Mouse (Mus musculus) heart, embryonic 14.5 days (tissue): ENCODE measurements around the gene Nrbp1. TPM values are rescaled to one million over a fixed set of nuclear protein-coding genes. Genes with fewer than 3 reads are reported as not detected.
A peak's percentile ranks its signal among the peaks of the same experiment; 100 is the strongest.

Experiments used
- ATAC-seq: fragments of 200-750 bp; cut with Nextera tagmentation; 2 replicates; pipeline ENCODE4 v1.8.0; 2017; ENCODE audit warnings: low read depth, moderate TSS enrichment; ENCODE audit not compliant: insufficient number of reproducible peaks, insufficient read depth, low FRiP score
- H3K27ac ChIP-seq, 2 experiments: fragments of 200-500 bp in 1 of 2; fragments of 300-500 bp in 1 of 2; sonication (generic) in 1 of 2; replicated peaks in 1 of 2; 2 replicates each; pipeline ENCODE4 v1.5.1; 2012 to 2014; ENCODE audit warnings: low read depth in 2 of 2, low read length in 2 of 2, control low read depth in 1 of 2, mild to moderate bottlenecking in 1 of 2, mixed read lengths in 1 of 2; ENCODE audit not compliant: control insufficient read depth in 1 of 2, insufficient read depth in 1 of 2
- H3K27me3 ChIP-seq: fragments of 300-500 bp; sonication (generic); 2 replicates; pipeline ENCODE4 v1.6.1; 2014; ENCODE audit warnings: mild to moderate bottlenecking, low read length, control low read depth; ENCODE audit not compliant: control insufficient read depth, insufficient read depth
- H3K36me3 ChIP-seq: fragments of 300-500 bp; sonication (generic); 2 replicates; pipeline ENCODE4 v1.6.1; 2014; ENCODE audit warnings: mild to moderate bottlenecking, control low read depth, low read length, mixed read lengths; ENCODE audit not compliant: control insufficient read depth, insufficient read depth
- H3K4me1 ChIP-seq, 2 experiments: fragments of 200-500 bp in 1 of 2; fragments of 300-500 bp in 1 of 2; sonication (generic) in 1 of 2; 2 replicates each; pipeline ENCODE4 v1.6.1; 2012 to 2014; ENCODE audit warnings: low read length in 2 of 2, control low read depth in 1 of 2, mixed read lengths in 1 of 2; ENCODE audit not compliant: control insufficient read depth in 2 of 2, insufficient read depth in 2 of 2
- H3K4me2 ChIP-seq: fragments of 300-500 bp; sonication (generic); 2 replicates; pipeline ENCODE4 v1.6.1; 2014; ENCODE audit warnings: mild to moderate bottlenecking, low read length
- H3K4me3 ChIP-seq, 2 experiments: fragments of 200-500 bp in 1 of 2; fragments of 300-500 bp in 1 of 2; sonication (generic) in 1 of 2; 2 replicates each; pipeline ENCODE4 v1.5.1; 2012 to 2014; ENCODE audit warnings: low read length in 2 of 2, mild to moderate bottlenecking in 2 of 2, control low read depth in 1 of 2, low read depth in 1 of 2, moderate library complexity in 1 of 2; ENCODE audit not compliant: control insufficient read depth in 1 of 2, insufficient read depth in 1 of 2
- H3K9ac ChIP-seq: fragments of 300-500 bp; sonication (generic); 2 replicates; pipeline ENCODE4 v1.6.1; 2014; ENCODE audit warnings: mild to moderate bottlenecking, low read length
- H3K9me3 ChIP-seq: fragments of 300-500 bp; sonication (generic); 2 replicates; pipeline ENCODE4 v1.6.1; 2016; ENCODE audit warnings: low read length, control low read depth; ENCODE audit not compliant: control insufficient read depth
- WGBS: fragments of 180-500 bp; shearing (Covaris S2); extraction: QIAGEN DNeasy Blood & Tissue Kit; methylation state at CpG from one replicate; pipeline ENCODE4 v1.1.7; 2014; 5-methylcytosine and 5-hydroxymethylcytosine counted together
- polyA plus RNA-seq: library from polyadenylated mRNA; unstranded; fragments of >200 nt; fragmentation: Nextera tagmentation; extraction: Ambion mirVana; gene quantifications from 2 replicates; pipeline ENCODE4 v1.2.1, GENCODE M21; 2014

Gene Nrbp1
- polyA plus RNA-seq, 1 experiment from 2014 or later, result 124 TPM

DNA sequence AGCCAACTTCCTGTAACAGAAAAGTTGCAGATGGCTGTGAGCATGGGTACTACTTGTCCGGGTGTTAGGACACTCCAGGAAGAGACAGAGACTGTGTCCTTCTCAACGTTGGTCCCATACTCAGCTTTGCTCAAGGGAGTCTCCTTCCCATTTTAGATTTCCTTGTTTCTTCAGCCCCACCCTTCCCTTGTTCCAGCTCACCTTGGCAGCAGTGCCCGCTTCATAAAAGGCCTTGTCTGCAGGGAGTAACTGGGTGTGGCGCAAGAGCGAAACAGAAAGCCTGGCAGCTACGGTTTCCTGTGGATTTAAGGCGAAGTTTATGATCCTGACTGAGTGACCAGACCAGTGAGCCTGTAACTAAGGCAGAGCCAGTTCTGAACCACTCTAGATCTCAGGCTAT, 13.8 kb downstream of the Nrbp1 start:
- Histone ChIP-seq H3K27ac (peak overlapping the region; percentile 48 to 68; a peak in 3 of 4 replicates), H3K4me1 (peaks cover 8 to 26% of the 10 kb centered on the region in 2 experiments), H3K4me3 (no peak overlapping the region), H3K36me3 (peaks cover 81% of the 10 kb centered on the region), H3K27me3 (no peaks in the 10 kb centered on the region), H3K9ac (no peak overlapping the region), H3K9me3 (no peaks in the 10 kb centered on the region), H3K4me2 (no peak overlapping the region)
- no peak for ATAC-seq
- 70% methylated on average over 7 of the region's 7 CpGs for WGBS

DNA sequence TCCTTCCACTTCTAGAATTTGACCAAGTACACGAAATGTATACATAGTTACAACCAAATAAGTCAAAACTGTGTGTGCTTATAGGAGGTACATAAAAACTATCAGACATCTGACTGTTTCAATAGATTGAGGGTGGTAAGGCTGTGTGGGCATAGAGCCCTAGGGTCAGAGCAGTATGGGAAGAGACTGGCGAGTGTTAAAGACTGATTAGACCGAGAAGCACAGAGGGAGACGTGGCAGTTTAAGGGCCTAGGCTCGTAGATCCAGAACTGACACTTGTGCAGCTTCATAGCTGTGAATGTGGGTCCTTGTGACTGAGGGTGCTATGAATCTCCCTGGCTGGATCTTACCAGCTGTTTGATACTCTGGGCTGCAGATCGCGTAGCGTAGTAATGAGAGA, 14.2 kb downstream of the Nrbp1 start:
- Histone ChIP-seq H3K9ac (no peak overlapping the region), H3K27me3 (no peaks in the 10 kb centered on the region), H3K4me2 (no peak overlapping the region), H3K4me3 (no peak overlapping the region), H3K27ac (peak overlapping the region in 1 of 2 experiments; percentile 68; a peak in 1 of 4 replicates), H3K9me3 (no peaks in the 10 kb centered on the region), H3K36me3 (peaks cover 80% of the 10 kb centered on the region), H3K4me1 (peaks cover 8 to 25% of the 10 kb centered on the region in 2 experiments)
- WGBS, result 77% methylated on average over 8 of the region's 8 CpGs
- ATAC-seq, result no peak

DNA sequence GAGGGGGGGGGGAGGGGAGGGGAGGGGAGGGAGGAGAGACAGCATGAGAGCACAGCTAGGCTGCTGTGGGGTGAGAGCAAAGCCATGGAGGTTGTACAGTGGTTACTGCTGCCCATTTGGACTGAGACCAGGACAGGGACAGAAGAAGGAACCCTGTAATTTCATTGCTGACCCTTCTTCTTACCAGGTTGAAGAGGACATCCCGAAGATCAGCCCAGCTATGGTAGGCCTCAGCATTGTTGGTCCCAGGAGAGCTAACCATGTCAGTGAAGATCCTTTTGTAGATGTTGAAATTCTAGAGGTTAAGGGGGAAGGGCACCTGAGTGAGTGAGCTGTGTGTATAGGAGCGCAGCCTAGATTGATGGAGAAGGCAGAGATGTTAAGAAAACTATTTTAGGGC, 14.7 kb downstream of the Nrbp1 start:
- Histone ChIP-seq H3K9me3 (no peaks in the 10 kb centered on the region), H3K4me1 (peaks cover 8 to 22% of the 10 kb centered on the region in 2 experiments), H3K27me3 (no peaks in the 10 kb centered on the region), H3K4me2 (no peak overlapping the region), H3K9ac (no peak overlapping the region), H3K36me3 (peaks cover 80% of the 10 kb centered on the region), H3K4me3 (no peak overlapping the region), H3K27ac (no peak overlapping the region)
- ATAC-seq, result no peak
- WGBS, result 92% methylated on average over 2 of the region's 2 CpGs

DNA sequence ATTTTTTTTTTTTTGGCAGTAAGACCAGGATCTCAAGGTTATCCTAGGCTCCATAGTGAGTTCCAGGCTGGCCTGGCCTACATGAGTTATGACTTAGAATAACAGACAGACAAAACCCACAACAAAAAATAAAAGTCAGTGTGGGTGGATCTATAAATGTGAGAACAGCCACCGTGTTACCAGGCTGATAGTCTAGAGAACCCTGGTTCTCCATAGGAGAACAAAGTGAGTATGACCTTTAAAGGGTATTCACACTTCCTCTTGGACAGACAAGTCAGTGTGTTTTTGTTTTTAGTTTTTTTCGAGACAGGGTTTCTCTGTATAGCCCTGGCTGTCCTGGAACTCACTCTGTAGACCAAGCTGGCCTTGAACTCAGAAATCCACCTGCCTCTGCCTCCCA, 15.3 kb downstream of the Nrbp1 start:
- WGBS, result 74% methylated on average over 2 of the region's 2 CpGs
- Histone ChIP-seq H3K27ac (no peak overlapping the region), H3K27me3 (no peaks in the 10 kb centered on the region), H3K36me3 (peaks cover 80% of the 10 kb centered on the region), H3K9ac (no peak overlapping the region), H3K9me3 (no peaks in the 10 kb centered on the region), H3K4me1 (peaks cover 8 to 20% of the 10 kb centered on the region in 2 experiments), H3K4me2 (no peak overlapping the region), H3K4me3 (no peak overlapping the region)
- ATAC-seq, result no peak

DNA sequence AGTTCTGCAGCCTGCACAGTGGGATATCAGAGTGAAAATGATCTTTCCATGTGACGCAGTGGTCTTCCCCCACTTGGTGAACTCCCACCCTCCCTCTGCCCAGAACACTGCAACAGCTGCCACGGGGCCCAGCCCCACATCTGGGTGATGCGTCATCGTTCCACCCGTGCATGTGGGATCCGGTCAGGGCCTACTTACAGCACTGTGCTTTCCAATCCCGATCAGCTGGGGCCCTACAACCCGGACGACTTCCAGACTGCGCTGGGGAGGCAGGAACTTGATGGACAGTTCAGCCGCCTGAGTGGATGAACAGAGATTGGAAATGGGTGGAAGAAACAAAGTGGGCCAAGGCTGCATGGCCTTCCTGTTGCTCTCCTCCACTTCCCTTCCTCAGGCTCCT, 17.0 kb downstream of the Nrbp1 start:
- Histone ChIP-seq H3K4me3 (no peak overlapping the region), H3K9ac (no peak overlapping the region), H3K9me3 (no peaks in the 10 kb centered on the region), H3K4me1 (peaks cover 8 to 12% of the 10 kb centered on the region in 2 experiments), H3K4me2 (no peak overlapping the region), H3K27ac (no peak overlapping the region), H3K36me3 (peaks cover 80% of the 10 kb centered on the region), H3K27me3 (no peaks in the 10 kb centered on the region)
- ATAC-seq, result no peak
- WGBS, result 82% methylated on average over 11 of the region's 11 CpGs

DNA sequence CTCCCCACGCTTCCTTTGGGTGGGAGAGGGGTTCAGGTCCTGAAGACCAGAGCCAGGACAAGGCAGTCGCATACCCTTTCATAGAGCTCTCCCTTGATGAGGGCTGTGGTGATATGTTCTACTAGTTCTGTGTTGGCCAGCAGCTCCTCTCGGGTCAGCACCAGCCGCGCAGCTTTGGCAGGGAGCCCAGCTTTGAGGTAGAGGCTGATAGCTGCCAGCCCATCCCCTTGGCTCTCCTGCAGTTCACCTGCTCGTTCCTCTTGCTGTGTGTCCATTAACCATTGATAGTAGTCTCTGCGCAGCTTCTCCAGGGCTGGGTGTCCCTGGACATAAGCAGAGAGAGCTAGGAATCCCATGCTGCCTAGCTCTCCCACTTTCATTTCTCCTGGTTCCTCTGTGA, 25.4 kb downstream of the Nrbp1 start:
- H3K9ac ChIP-seq, result no peak overlapping the region
- peaks cover 92% of the 10 kb centered on the region for H3K36me3 ChIP-seq
- no peaks in the 10 kb centered on the region for H3K9me3 ChIP-seq
- no peaks in the 10 kb centered on the region for H3K27me3 ChIP-seq
- no peak for ATAC-seq
- WGBS, result 72% methylated on average over 7 of the region's 7 CpGs
- no peaks in the 10 kb centered on the region for H3K4me1 ChIP-seq
- no peak overlapping the region for H3K27ac ChIP-seq
- no peak overlapping the region for H3K4me2 ChIP-seq
- no peak overlapping the region for H3K4me3 ChIP-seq

DNA sequence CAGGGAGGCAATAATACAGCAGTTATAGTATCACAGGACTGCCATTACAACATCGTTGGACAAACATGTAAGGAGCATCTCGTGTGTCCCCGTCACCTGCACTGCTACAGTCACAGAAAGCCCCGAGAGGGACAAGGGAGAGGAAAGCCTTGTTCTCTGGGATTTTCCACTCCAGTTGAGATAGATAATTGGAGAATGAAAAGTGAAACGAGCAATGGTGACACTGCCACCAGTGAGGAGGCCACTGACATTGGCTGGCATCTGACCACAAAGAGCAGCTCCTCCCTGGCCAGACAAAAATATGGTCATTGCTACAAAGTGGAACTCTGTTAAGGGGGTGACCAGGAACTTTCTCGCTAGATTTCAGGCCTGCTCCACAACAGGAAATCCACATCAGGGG, 27.0 kb downstream of the Nrbp1 start:
- Histone ChIP-seq H3K4me2 (no peak overlapping the region), H3K27ac (no peak overlapping the region), H3K4me1 (no peaks in the 10 kb centered on the region), H3K27me3 (no peaks in the 10 kb centered on the region), H3K36me3 (peaks cover 82% of the 10 kb centered on the region), H3K4me3 (no peak overlapping the region), H3K9ac (no peak overlapping the region), H3K9me3 (no peaks in the 10 kb centered on the region)
- WGBS, result 73% methylated on average over 6 of the region's 6 CpGs
- no peak for ATAC-seq

DNA sequence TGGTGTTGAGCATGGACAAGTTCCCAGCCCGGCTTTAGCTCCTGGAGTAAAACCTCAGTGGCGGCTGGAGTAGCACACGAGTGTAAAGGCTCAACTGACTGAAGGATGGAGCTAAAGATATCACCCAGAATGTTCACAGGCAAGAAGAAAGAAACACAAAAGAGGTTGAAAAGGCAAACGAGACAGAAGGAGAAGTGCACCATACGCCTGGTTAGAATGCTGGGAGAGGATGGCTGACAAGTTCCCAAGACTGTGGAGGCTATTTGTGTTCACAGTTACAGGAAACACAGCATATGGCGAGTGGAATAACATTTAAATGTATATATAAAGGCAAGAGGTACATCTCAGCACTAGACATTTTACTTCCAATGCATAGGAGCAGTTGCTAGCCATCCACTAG, 32.4 kb downstream of the Nrbp1 start:
- H3K36me3 ChIP-seq, result peaks cover 70% of the 10 kb centered on the region
- H3K9me3 ChIP-seq, result no peaks in the 10 kb centered on the region
- ATAC-seq, result no peak
- H3K27ac ChIP-seq, result no peak overlapping the region
- WGBS, result 78% methylated on average over 6 of the region's 6 CpGs
- H3K9ac ChIP-seq, result no peak overlapping the region
- H3K4me2 ChIP-seq, result no peak overlapping the region
- no peak overlapping the region for H3K4me3 ChIP-seq
- H3K4me1 ChIP-seq, result no peaks in the 10 kb centered on the region
- no peaks in the 10 kb centered on the region for H3K27me3 ChIP-seq
